Comparison of ENCODE assay signal across 16 mouse cellular contexts in the genomic region with DNA sequence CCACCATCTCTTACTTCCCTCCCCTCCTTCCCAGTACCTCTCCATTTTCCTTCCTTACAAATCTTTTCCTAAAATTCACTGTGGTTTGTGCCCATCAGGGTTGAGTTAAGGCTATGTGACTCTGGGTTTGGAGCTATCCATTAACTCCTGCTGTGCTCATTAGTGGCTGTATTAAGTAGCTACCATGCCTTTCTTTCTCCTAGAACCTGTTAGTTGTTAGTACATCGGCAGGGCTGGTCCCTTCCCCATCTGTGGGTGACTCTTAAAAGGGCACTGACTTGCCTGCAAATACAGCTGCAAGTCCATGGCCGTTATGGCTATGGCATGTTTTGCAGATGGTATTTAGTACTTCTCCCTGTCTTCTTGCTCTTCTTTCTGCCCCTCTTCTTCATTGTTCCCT.
"Had no signal": no experiment of that assay in that cellular context is flagged by ENCODE, and none has a peak within 500 bp of the region (broad histone marks: within the 10 kb centered on the region; RNA-seq: fewer than 3 reads in every experiment).

No protein-coding gene starts in this region.

- H3K9me3 ChIP-seq: neural tube, embryonic 12.5 days; neural tube, embryonic 13.5 days; neural tube, embryonic 15.5 days; stomach, embryonic 15.5 days had no signal

- H3K9ac ChIP-seq: neural tube, embryonic 12.5 days; neural tube, embryonic 13.5 days; neural tube, embryonic 15.5 days; stomach, embryonic 15.5 days had no signal

- H3K4me2 ChIP-seq: neural tube, embryonic 12.5 days; neural tube, embryonic 13.5 days; neural tube, embryonic 15.5 days; stomach, embryonic 15.5 days had no signal

- H3K4me3 ChIP-seq: neural tube, embryonic 12.5 days; neural tube, embryonic 13.5 days; neural tube, embryonic 15.5 days; stomach, embryonic 15.5 days had no signal

- H3K27ac ChIP-seq: neural tube, embryonic 12.5 days; neural tube, embryonic 13.5 days; neural tube, embryonic 15.5 days; stomach, embryonic 15.5 days; stomach, postnatal 0 days had no signal

- H3K27me3 ChIP-seq: neural tube, embryonic 12.5 days; neural tube, embryonic 13.5 days; neural tube, embryonic 15.5 days; stomach, embryonic 15.5 days had no signal

- H3K4me1 ChIP-seq: neural tube, embryonic 12.5 days; neural tube, embryonic 13.5 days; neural tube, embryonic 15.5 days; stomach, embryonic 15.5 days had no signal

- H3K36me3 ChIP-seq: stomach, embryonic 15.5 days had no signal

- DNase-seq: retina, postnatal 1 day; right cerebral cortex, adult 18-20 months; right cerebral cortex, postnatal 14 days; right cerebral cortex, postnatal 25 days; right cerebral cortex, postnatal 4 days; spleen, adult 18-20 months; thymus, adult 18-20 months; thymus, adult 2 months; thymus, postnatal 14 days; thymus, postnatal 25 days; thymus, postnatal 36 days had no signal
